Mouse (Mus musculus): ENCODE data around the gene Hpse.

GRCm38 (mm10) chr5:100636794-100637544, 82.5 kb downstream of the Hpse start:
- TF ChIP-seq MAX (IDR thresholded peaks at IDR 0.05; ENCODE audit: low read depth) (no peak), POLR2A (IDR thresholded peaks at IDR 0.05; ENCODE audit: insufficient read length, low read depth) (no peak), POLR2AphosphoS2 (IDR thresholded peaks at IDR 0.05; ENCODE audit: insufficient read length, low read depth) (no peak), TCF12 (IDR thresholded peaks at IDR 0.05; ENCODE audit: insufficient read depth, poor library complexity, severe bottlenecking) (no peak)
